Mouse (Mus musculus) stomach, postnatal 0 days (tissue): ENCODE measurements around the gene Tusc2. TPM values are rescaled to one million over a fixed set of nuclear protein-coding genes. Genes with fewer than 3 reads are reported as not detected.
"Not testable (repeated sequence)": the region's sequence is repeated elsewhere in the genome, so short reads cannot be mapped to it uniquely, and the experiment has no call there.

Experiments used
- ATAC-seq: fragments of 200-750 bp; cut with Nextera tagmentation; 2 replicates; pipeline ENCODE4 v1.8.0; 2017; ENCODE audit not compliant: low FRiP score, low TSS enrichment
- DNase-seq: peaks from one replicate; pipeline ENCODE4 v3.0.0-alpha.2; 2016; ENCODE audit warnings: low spot score
- H3K27ac ChIP-seq: fragments of 300-500 bp; sonication (generic); replicated peaks from 2 replicates; pipeline ENCODE4 v1.5.1; 2014; ENCODE audit warnings: mild to moderate bottlenecking, control low read depth
- H3K27me3 ChIP-seq: fragments of 300-500 bp; sonication (generic); 2 replicates; pipeline ENCODE4 v1.6.1; 2014; ENCODE audit warnings: low read length; ENCODE audit not compliant: control insufficient read depth, insufficient read depth
- H3K36me3 ChIP-seq: fragments of 300-500 bp; sonication (generic); 2 replicates; pipeline ENCODE4 v1.6.1; 2014; ENCODE audit warnings: low read length, mixed read lengths; ENCODE audit not compliant: control insufficient read depth, insufficient read depth
- H3K4me1 ChIP-seq: fragments of 300-500 bp; sonication (generic); replicated peaks from 2 replicates; pipeline ENCODE4 v1.6.1; 2014; ENCODE audit warnings: antibody characterized with exemption; ENCODE audit not compliant: control insufficient read depth, insufficient read depth
- H3K4me2 ChIP-seq: fragments of 300-500 bp; sonication (generic); replicated peaks from 2 replicates; pipeline ENCODE4 v1.6.1; 2014; ENCODE audit warnings: low read depth, mild to moderate bottlenecking, control low read depth, moderate library complexity
- H3K4me3 ChIP-seq: fragments of 300-500 bp; sonication (generic); 2 replicates; pipeline ENCODE4 v1.5.1; 2014; ENCODE audit warnings: low read depth, low read length, control low read depth
- H3K9ac ChIP-seq: fragments of 300-500 bp; sonication (generic); 2 replicates; pipeline ENCODE4 v1.6.1; 2014; ENCODE audit warnings: mild to moderate bottlenecking, low read length, control low read depth, mixed read lengths
- H3K9me3 ChIP-seq: fragments of 300-500 bp; sonication (generic); 2 replicates; pipeline ENCODE4 v1.6.1; 2016; ENCODE audit warnings: low read length; ENCODE audit not compliant: control insufficient read depth
- CTCF ChIP-seq: IDR thresholded peaks from 2 replicates; pipeline ENCODE4 v1.5.1; 2016; ENCODE audit warnings: antibody characterized with exemption, low read depth, mild to moderate bottlenecking, moderate library complexity
- EP300 ChIP-seq: optimal IDR thresholded peaks from 2 replicates; pipeline ENCODE3; 2016; ENCODE audit warnings: antibody characterized with exemption
- WGBS: fragments of 180-500 bp; shearing (Covaris S2); extraction: QIAGEN DNeasy Blood & Tissue Kit; methylation state at CpG from one replicate; pipeline ENCODE4 v1.1.7; 2014; 5-methylcytosine and 5-hydroxymethylcytosine counted together
- polyA plus RNA-seq: library from polyadenylated mRNA; unstranded; fragments of >200 nt; fragmentation: Nextera tagmentation; extraction: Ambion mirVana; gene quantifications from 2 replicates; pipeline ENCODE4 v1.2.1, GENCODE M21; 2015

Gene Tusc2
- polyA plus RNA-seq, 1 experiment from 2014 or later: 44.9 TPM

DNA sequence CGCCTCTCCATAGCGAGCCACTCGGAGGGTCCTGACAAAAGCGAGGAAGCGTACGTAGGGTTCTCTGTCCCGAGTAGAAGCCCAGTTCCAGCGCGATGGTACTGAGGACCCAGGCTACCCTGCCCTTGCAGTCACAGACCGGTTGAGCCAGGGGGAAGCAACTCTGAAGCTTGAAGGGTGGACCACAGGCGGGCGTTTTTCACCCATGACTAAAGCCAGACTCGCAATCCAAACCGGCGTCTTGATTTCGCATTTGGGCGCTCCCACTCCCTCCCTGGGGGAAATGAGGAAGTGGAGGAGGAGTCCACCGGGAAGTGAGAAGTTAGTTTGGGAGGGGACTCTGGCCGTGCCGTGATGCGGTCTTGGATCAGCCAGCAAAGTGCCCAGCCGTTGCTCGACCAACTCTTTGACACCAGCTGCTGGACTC, 8.0 kb upstream of the Tusc2 start:
- no peaks in the 10 kb centered on the region for H3K9me3 ChIP-seq
- peak overlapping the region; percentile 85 for H3K9ac ChIP-seq
- peak; percentile 9 for ATAC-seq
- H3K4me3 ChIP-seq: peak overlapping the region; percentile 69
- DNase-seq: peak; percentile 72
- H3K27ac ChIP-seq: peak overlapping the region; percentile 97
- WGBS: under 1% methylated on average over 23 of the region's 23 CpGs
- H3K4me2 ChIP-seq: peak overlapping the region; percentile 83
- peaks cover 25% of the 10 kb centered on the region for H3K36me3 ChIP-seq
- TF ChIP-seq EP300: no peak
- TF ChIP-seq CTCF: no peak; the same call in 1 of the 2 replicates
- H3K4me1 ChIP-seq: peaks cover 22% of the 10 kb centered on the region
- H3K27me3 ChIP-seq: no peaks in the 10 kb centered on the region

DNA sequence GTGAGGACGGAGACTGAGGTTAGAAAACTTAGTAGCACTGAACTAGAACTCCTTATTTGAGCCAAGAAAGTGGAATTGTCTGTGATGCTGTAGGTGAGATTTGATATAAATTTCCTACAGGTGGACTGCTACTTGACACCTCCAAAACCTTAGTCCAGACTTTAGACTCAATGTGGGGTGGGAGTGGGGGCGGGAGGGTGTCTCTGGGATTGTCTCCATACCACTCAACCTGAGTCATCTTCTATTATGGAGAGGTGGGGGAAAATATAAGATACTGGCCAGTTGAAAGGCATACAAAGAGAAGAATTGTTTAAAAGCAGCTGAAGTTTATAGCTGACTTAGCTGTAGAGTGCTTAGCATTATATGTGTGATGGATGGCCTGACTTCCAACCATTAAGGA, 7.4 kb upstream of the Tusc2 start:
- no peak for ATAC-seq
- Histone ChIP-seq H3K4me3 (peak overlapping the region; percentile 69), H3K27me3 (no peaks in the 10 kb centered on the region), H3K9ac (peak overlapping the region; percentile 85), H3K4me1 (peaks cover 21% of the 10 kb centered on the region), H3K27ac (peak overlapping the region; percentile 97), H3K36me3 (peaks cover 25% of the 10 kb centered on the region), H3K4me2 (peak overlapping the region; percentile 83), H3K9me3 (no peaks in the 10 kb centered on the region)
- TF ChIP-seq CTCF: no peak
- TF ChIP-seq EP300: no peak
- no peak for DNase-seq
- 25% methylated on average over 2 of the region's 2 CpGs for WGBS

DNA sequence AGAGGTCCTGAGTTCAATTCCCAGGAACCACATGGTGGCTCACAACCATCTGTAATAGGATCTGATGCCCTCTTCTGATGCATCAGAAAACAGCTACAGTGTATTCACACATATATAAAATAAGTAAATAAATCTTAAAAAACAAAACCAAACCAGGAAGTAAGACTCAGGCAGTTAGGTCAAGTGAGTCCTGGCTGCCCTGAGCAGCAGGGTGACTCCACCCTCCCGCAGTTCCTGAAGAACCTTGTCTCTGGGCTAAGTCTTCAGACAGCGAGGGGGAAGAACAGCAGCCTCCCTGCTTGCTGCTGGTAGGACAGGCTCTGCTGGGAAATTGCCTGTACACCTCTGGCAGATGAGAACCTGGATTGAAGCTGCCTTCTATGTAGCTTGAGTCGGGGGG, 6.7 kb upstream of the Tusc2 start:
- TF ChIP-seq CTCF: no peak
- TF ChIP-seq EP300: no peak
- H3K27ac ChIP-seq: peak overlapping the region; percentile 97
- H3K9ac ChIP-seq: peak overlapping the region; percentile 31; the same call in 1 of the 2 replicates

DNA sequence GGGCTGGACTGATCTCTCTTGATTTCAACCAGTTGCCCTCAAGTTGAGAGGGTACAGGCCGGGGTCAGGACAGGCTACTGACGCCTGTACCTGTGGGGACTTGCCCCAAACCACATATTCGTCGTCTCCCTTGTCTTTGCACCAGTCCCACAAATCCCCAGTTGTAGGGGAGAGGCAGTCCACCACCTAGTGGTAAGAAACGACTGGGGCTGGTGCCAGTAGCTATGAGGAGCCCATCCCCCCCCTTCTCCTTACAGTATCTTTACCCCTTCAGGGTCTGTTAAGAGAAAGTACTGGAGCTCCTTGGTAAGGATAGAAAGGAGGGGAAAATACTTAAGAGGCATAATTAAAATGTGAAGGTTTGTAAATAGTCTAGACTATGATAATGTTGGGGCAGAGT, 2.5 kb downstream of the Tusc2 start:
- not testable (repeated sequence) for ATAC-seq, H3K9me3 ChIP-seq, H3K27me3 ChIP-seq, H3K9ac ChIP-seq, H3K4me3 ChIP-seq, H3K4me2 ChIP-seq, DNase-seq
- H3K36me3 ChIP-seq: peaks cover 10% of the 10 kb centered on the region
- peak; percentile 60 for TF ChIP-seq CTCF
- H3K4me1 ChIP-seq: peaks cover 14% of the 10 kb centered on the region
- WGBS: 32% methylated on average over 5 of the region's 5 CpGs
- H3K27ac ChIP-seq: peak overlapping the region; percentile 71

More for the DNA sequence above, 6.7 kb upstream of the Tusc2 start:
- H3K4me1 ChIP-seq: peaks cover 17% of the 10 kb centered on the region
- no peaks in the 10 kb centered on the region for H3K9me3 ChIP-seq
- no peak for ATAC-seq
- peak overlapping the region; percentile 69 for H3K4me3 ChIP-seq
- H3K36me3 ChIP-seq: peaks cover 28% of the 10 kb centered on the region
- H3K27me3 ChIP-seq: no peaks in the 10 kb centered on the region
- 56% methylated on average over 3 of the region's 3 CpGs for WGBS
- peak overlapping the region; percentile 83 for H3K4me2 ChIP-seq
- DNase-seq: no peak

DNA sequence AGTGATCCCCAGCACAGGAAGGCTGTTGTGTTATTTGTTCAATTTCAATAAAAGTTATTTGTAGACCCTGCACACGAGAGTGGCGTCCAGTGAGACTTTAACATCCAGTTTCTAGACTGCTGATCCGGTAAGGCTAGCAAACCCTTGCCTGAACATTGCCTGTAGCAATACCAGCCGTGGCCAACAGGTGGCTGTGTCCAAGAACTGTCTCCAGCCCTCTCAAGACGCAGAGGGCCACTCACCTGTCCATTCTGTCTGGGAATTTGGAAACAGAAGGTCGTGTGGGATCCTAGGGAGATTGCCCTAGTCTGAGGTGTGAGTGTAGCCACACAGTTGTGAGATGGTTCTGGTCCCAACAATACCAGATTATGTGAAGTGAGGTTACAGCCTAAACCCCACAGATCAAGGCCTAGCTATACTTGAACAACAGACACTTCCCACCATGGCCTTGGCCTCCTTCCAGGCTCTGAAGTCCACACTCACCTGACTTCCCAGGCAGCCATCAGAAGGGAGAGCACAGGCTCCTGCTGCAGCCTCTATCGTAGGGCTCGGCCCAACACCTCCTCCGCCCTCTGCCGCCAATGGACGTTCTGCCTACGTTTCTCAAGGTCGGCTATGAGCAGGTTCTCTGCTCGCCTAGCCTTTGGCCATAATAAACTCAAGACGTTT, 3.1 kb downstream of the Tusc2 start:
- WGBS: 42% methylated on average over 15 of the region's 15 CpGs

DNA sequence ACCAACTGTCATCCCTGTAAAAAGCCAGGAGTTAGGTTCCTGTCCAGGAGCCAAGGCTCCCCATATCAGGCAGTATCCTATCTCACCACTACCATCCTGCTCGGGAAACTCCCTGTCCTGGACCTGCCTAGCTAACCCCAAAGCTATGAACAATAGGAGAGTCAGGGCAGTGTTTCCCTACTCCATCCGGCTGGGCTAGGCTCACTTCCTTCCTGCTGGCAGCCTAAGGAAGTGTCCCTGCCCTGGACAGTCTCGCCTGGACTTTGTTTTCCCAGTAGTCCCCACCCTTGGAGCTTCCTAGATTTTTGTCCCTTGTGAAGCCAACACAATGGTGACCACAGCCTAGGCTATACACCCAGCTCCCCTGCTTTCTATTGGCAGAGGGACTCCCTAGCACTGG, 3.8 kb downstream of the Tusc2 start:
- peaks cover 4% of the 10 kb centered on the region; the same call in 1 of the 2 replicates for H3K36me3 ChIP-seq
- no peak overlapping the region for H3K4me2 ChIP-seq
- no peak overlapping the region for H3K4me3 ChIP-seq
- peak overlapping the region; percentile 86 for H3K27ac ChIP-seq
- no peak overlapping the region for H3K9ac ChIP-seq
- H3K27me3 ChIP-seq: no peaks in the 10 kb centered on the region
- peak; percentile 11 for ATAC-seq
- no peaks in the 10 kb centered on the region for H3K9me3 ChIP-seq
- DNase-seq: no peak
- no peak for TF ChIP-seq EP300
- peak; percentile 27 for TF ChIP-seq CTCF
- WGBS: 48% methylated on average over 3 of the region's 3 CpGs
- H3K4me1 ChIP-seq: peaks cover 17% of the 10 kb centered on the region

More for the DNA sequence above, 3.1 kb downstream of the Tusc2 start:
- Histone ChIP-seq H3K27ac (peak overlapping the region; percentile 86), H3K4me3 (no peak overlapping the region), H3K36me3 (peaks cover 10% of the 10 kb centered on the region), H3K9me3 (no peaks in the 10 kb centered on the region), H3K9ac (no peak overlapping the region), H3K4me1 (peaks cover 17% of the 10 kb centered on the region), H3K4me2 (no peak overlapping the region), H3K27me3 (no peaks in the 10 kb centered on the region)
- ATAC-seq (no peak), DNase-seq (peak; percentile 90)
- peak; percentile 88 for TF ChIP-seq CTCF
- TF ChIP-seq EP300: no peak
